Mouse (Mus musculus) layer of hippocampus, postnatal 36 days (tissue): Measurements from ENCODE around the gene Cmtm4. TPM values are rescaled to one million over a fixed set of nuclear protein-coding genes. Genes with fewer than 3 reads are reported as not detected.

Experiments
- DNase-seq, 2 experiments: peaks; one replicate each; pipeline ENCODE4 v3.0.0; 2022
- total RNA-seq, 2 experiments: library from RNA; stranded (reverse); gene quantifications; 2 replicates each; pipeline ENCODE4 v1.2.3; 2021

Cmtm4 gene
- total RNA-seq, 2 experiments from 2014 or later, result 59.5 to 62.7 TPM

DNA sequence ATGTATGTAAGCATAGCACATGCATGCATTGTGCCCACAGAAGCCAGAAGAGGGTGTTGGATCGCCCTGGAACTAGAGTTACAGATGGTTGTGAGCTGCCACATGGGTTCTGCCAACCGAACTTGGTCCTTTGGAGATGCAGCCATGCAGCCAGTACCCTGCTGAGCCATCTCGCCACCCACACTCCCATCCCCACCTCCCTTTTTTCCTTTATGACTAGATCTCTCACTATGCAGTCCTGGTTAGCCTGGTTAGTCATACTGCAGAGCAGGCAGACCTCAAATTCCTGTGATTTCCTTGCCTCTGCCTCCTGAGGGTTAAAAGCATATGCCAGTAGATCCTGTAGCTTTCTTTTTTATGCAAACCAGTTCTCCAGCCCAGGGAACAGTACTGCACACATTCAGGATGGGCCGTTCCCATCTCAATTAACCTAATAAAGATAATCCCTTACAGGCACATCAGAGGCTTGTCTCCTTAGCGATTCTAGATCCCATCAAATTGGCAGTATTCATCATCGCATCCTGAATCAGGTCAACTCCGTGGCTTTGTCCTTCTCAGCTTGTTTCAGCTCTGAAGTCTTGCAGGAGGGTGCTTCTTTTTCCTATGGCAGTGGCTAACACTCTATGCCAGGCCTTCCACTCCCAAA, 15.1 kb upstream of the Cmtm4 start:
- peak in 1 of 2 experiments; percentile 26 for DNase-seq

DNA sequence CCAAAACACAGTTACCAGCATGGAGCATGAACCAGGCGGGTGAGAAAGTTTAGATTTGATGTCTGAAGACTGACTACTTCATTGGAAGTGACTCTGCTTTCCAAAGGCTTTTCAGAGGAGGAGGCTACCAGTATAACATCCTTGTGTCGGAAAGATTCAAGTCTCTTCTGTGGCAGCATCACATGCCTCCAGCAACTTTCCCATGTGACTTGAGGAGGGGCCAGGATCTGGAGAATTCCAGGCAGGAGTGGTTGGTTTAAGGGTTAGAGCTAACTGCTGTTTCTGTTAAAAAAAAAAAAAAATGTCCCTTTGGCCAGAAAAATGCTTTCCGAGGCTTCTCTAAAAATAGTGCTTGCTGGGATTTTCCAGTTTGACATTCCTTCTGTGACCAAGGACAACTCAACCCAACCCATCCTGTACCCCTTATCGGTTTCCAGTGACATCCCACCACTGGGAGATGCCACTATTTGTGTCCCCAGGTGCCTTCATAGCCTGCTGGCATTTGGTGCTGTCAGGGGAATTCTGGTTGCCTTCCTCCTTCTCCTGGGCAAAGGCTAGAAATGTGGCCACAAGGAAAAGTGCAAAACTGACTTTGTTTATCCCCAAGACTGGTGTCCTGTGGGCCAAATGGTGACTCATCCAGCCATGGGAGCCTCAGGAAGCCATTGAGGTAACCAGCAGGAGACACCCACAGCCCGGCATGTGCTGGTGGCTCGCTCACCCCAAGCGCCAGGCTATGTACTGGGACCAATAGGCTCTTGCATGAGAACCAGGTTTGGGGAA, 12.9 kb upstream of the Cmtm4 start:
- DNase-seq, result no peak

DNA sequence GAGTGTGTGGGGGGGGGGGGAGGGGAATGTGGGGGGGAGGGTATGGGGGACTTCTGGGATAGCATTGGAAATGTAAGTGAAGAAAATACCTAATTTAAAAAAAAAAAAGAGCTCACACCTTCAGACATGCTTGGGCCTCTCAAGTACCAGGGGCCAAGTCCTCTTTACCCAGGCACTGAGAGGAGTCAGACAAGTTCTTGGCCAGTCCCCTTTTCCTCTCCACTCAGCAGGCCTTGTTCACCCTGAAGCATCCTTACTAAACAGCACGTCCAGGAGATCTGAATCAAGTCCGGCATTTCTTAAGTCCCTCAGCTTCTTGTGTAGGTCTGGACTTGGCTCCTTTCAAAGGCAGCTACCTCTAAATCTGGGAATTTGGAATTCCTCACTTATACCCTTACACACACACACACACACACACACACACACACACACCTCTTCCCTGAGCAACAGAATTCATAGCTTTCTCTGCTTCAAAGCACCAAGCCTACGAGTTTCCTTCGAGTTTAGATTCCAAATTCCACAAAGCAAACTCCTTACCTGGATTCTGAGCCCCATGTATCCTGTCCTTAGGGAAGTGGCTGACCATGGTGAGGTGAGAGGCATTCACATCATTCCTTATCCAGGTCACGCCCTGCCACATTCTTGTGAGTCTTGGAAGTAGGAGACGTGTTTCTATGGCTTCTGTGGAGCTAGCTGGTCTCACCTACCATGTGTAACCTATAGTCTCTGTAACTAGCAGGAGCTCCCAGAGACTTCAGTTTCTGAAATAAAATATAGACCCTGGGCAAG, 10.9 kb upstream of the Cmtm4 start:
- DNase-seq, result no peak

DNA sequence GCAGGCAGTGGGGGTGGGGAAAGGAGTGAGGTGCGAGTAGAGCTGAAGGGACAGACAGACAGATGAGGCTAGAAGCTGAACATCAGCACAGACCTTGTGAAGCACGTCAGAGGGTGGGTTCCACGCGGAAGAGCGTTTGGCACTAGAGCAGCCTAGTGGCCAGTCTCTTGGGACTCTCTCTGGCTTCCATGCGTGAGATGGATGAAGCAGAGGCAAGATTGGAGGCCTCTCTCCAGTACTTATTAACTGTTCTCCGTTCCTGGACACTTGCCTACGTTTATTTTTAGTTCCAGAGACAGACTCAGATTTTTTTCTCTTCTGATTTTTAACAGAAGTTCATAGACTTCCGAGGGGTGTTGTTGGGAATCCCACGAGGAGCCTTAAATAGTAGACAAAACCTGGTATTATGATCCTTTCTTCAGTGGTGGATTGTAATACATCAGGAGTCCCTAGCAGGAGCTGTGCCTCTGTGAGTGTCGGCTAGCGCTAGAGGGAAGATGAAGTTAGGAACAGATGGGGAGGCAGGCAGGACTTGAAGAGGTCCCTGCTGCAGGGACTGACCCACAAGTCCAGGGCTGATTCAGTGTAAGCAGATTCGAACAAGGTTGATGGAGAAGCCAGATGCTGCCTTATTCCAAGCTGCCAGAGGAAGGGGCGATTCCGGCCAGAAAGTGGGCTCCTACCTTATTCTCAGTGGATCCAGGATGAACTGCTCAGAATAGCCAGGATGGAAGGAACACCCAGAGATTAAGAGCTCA, 10.0 kb upstream of the Cmtm4 start:
- DNase-seq, result no peak

DNA sequence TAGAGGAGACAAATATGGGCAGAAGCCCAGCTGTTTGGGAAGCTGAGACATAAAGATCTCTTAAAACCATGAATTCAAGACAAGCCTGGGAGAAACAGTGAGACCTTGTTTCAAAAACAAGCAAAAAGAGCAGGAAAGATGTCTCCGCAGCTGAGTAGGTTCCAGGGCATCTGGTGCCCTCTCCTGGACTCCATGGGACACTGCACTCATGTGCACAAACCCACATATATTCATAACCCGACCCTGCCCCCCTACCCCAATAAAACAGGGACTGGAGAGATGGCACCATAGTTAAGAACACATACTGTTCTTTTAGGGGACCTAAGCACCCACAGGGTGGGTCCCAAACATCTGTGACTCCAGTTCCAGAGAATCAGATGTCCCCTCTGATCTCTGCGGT, 8.0 kb upstream of the Cmtm4 start:
- DNase-seq, result no peak

DNA sequence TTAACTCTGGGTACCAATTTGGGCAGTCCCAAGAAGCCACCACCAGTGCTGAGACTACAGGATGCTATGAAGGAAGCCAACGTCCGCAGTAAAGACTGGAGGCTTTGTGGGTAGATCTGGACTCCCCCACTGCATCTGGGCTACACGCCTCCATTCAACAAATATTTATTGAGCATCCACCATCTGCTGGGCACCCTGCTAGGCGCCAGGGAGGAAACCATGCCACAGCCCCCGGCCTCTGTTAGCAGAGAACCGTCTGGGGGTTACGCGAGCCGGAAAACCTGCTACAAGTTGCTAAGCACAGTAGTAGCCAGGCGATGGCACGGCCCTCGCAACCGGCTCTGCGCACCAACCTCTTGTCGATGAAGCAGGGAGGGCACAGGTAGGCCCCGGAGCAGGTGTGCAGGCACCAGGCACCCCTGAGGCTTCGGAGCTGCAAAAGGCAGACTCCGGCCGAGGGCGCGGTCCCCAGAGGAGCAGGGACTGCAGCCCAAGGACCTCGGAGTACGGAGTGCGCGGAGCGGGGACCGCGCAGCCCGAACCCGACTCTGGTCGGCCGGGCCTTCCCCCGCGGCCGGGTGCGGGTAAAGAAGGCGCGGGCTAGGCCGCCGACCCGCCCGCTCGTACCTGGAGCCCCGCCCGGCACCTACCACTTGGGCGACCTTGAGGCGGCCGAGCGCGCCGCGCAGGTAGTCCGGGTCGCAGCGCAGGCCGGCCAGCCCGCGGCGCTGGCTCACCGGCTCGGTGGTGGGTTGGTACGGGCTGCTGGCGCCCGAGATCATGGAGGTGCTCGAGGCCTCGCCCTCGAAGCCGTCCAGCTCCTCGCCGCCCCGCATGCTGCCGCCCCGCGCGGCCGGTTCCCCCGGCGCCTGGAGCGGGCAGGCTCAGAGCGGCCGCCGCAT, 555 bp downstream of the Cmtm4 start:
- peak; percentile 45 to 59 for DNase-seq

DNA sequence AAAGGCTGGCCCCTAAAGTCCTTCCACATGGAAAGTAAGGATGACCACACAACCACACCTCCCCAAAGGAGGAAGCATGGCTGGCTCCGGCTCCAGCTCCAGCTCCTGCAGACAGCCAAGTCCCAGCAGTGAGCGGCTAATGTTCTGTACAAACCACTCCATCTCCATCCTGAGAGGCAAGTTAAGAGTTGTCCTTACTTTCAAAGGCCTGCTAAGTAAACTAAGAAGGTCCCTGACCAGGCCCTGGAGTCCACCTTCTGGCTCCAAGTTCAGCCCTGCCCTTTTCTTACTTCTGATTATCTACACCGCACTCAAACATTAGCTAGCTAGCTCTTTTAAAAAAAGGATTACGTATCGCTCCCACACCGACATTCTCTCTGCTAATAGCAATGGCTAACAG, 1.8 kb downstream of the Cmtm4 start:
- no peak for DNase-seq

DNA sequence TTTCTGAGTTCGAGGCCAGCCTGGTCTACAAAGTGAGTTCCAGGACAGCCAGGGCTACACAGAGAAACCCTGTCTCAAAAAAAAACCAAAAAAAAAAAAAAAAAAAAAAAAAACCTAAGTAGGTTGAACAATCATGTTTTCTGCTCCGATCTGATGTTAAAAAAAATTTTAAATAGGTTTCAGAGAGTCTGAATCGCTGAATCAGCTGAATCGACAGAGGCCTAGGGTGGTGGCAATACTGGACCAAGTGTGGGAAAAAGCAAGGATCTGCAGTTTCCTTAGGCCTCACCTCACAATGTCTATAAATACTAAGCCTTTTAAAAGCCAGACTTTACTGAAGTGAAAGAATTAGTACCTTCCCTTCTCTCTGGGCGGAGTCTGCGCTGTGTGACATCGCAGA, 2.5 kb downstream of the Cmtm4 start:
- no peak for DNase-seq

DNA sequence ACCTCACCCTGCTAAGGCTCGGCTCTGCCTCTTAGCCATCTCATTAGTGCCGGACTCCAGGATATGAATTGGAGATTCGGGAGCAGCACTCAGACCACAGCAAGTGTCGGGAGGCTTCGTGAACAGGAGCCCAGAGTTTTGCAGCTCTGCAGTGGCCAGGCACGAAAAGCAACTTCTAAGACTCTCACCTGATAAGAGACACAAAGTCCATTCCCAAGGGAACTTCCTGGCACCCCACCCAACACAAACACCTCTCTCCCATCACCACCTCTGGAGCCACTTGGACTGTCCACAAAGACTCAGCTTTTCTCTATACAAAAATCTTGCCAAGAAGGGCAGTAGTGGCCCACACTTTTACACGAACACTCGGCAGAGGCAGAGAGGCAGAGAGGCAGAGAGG, 5.4 kb downstream of the Cmtm4 start:
- DNase-seq, result no peak

DNA sequence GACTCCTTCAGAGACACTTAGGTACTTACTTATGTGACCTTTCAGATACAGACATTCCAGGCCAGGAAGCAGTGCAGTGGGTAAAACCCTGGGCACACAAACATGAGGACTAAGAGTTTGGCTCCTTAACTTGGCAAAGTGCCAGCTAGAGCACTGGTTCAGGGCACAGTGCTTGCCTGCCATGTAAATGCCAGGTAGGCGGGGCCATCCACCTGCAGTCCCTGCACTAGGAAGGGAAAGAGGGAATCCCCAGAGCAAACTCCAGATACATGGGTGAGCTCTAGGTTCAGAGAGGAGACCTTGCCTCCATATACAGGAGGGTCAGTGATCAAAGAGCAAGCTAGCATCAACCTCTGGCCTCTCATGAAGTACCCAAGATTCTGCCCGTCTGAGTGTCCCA, 7.6 kb downstream of the Cmtm4 start:
- DNase-seq, result no peak

DNA sequence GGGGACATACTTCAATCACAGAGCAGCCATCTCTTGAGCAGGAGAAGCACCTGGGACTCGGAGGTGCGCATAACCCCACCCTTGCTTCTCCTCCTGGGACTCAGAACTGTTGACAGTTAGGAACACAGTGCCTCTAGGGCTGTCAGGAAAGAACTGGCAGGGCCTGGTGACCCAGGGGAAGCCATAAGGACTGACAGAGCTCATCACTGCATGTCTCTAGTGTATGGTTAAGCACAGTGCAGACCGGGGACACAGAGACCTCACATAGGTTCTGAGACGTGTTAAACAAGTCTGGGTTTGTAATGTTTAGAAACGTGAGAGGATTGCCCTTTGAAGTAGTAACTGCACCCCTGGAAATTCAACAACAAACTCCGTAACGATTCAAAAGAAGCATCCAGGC, 8.1 kb downstream of the Cmtm4 start:
- DNase-seq, result no peak

DNA sequence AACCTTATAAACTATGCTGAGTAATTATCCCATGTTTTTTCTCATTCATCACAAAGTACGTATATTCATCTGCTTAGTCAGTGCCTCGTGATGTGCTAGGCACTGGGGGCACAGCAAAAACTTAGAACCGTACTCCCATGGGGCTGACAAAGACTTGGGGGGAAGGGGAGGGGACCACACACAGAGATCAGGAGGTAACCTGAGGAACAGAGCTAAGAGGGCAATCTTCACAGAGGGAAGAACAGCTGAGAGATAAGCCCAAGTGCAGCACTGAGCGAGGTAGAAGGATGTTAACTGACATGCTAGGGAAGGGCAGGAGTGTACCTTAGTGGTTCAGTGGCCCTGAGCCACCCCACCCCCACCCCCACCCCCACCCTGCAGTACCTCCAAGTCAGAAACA, 8.9 kb downstream of the Cmtm4 start:
- no peak for DNase-seq

DNA sequence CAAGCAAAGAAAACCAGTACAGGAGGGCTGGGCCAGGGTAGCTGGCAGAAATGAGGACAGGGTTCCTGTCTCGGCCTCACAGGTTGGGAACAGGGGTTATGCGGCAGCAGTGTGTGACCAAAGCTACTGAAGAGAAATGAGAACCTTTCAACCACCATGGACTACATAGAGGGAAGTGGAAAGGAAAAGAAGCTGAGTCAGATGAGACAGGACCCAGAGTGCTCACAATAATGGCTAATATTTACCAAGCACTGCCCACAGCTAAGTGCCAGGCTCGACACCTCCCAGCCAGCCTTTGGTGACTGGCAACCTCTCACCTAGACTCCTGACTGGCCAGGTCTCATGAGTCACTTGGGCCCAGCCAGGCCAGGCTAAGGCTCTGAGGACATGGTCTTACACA, 11.6 kb downstream of the Cmtm4 start:
- DNase-seq, result no peak

DNA sequence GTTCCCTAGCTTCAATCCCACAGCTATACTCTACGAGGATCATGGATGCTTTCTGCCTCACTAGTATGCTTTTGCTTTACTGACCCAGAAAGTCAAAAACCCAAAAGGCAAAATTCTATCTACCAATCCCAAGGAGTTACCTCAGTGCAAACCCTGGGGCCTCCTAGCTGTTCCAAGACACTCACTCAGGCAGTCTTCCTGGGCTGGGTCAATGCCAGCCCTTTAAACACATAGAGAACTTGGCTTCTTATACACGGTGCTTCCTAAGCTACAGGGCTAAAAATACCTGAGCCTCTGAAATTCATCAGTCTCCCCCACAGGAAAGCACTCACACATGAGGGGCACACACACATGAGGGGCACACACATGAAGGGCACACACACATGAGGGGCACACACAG, 12.3 kb downstream of the Cmtm4 start:
- no peak for DNase-seq

DNA sequence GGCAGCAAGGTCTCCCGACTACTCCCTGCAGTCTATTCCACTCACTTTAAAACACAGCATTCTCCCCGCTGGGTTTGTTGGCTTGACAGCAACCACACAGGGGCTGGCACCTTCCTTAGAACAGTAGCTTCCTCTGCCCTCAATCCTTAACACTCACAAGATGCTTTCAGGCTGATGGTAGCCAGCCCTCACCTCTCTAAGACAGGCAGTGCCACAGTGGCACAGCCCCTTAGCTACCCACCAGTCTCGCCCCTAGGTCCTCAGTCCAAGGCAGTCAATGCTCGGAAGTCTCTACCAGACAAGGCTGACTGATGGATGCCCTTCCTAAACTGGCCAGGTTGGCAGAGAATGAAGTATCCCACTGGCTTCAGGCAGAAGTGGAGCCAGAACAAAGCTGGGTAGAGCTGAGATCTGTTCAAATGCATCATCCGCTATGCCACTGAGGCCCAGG, 14.6 kb downstream of the Cmtm4 start:
- no peak for DNase-seq

DNA sequence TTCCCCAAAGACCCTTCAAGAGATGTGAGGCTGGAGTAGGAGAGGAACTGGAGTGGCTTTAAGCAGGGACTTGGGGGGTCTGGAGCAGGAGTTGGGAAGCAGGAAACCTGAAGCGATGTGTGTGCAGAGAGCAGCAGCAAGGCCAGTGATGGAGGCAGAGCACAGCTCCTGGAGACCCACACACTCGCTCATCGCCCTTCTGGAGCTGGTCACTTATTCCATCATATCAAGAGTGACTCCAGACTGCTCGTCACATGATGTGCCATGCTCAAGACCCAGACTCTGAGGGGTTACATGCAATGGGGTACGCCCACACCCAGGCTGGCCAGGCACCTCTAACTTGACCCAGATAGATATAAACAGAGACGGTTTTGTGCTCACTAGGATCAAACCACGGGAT, 15.3 kb downstream of the Cmtm4 start:
- DNase-seq, result no peak

DNA sequence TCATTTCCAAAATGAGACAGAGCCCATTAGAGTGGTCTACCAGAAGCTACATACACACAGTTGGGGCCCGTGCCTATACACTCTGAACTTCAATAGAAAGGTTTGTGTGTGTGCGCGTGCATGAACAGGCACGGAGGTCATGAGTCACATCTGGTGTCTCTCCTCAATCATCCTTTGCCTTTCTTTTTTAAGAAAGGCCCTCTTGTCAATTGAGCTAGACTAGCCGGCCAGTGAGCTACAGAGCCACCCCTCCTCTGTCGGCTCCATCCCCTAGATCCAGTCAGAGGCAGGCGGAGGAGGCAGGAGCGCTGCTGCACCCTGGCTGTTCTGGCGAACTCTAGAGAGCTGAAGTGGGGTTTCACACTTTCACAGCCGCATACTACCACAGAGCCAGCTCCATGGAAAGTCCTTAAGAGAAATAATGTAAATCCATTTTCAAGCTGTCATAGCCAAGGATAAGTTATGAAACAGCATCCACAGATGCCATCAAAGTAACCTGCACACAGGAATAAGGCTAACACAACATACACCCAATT, 16.2 kb downstream of the Cmtm4 start:
- DNase-seq, result no peak

DNA sequence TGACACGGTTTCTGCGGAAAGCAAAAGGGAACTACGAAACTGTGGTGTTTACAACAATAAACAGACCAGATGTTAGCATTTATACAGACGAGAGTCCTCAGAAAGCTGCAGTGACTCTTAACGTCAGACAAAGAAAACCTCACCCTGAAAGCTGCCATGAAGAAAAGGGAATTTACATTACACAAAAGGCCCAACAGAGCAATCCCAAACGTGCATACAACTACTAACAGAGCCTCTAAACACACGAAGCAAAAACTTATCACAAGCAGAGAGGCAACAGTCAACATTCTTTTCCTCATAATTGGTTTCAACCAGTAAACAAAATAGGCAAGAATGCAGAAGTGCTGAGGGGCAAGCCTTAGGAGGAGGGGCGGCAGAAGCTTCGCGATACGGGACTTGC, 18.9 kb downstream of the Cmtm4 start:
- no peak for DNase-seq

DNA sequence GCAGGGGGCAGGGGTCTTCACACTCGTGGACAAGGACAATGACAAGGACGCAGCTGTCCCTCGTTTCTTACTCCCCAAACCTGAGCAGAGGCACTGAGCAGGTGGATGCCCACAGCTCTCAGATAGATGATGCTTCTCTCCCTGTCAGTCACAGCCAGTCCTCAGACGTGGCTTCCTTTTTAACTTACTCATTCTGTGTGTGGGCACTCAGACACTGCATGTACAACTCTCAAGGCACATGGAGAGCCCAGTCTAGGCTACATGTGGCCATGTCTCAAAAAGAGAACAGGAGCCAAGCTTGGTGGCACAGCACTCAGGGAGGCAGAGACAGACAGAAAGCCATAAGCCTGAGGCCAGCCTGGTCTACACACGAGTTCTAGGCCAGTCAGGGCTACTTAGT, 19.6 kb downstream of the Cmtm4 start:
- no peak for DNase-seq

DNA sequence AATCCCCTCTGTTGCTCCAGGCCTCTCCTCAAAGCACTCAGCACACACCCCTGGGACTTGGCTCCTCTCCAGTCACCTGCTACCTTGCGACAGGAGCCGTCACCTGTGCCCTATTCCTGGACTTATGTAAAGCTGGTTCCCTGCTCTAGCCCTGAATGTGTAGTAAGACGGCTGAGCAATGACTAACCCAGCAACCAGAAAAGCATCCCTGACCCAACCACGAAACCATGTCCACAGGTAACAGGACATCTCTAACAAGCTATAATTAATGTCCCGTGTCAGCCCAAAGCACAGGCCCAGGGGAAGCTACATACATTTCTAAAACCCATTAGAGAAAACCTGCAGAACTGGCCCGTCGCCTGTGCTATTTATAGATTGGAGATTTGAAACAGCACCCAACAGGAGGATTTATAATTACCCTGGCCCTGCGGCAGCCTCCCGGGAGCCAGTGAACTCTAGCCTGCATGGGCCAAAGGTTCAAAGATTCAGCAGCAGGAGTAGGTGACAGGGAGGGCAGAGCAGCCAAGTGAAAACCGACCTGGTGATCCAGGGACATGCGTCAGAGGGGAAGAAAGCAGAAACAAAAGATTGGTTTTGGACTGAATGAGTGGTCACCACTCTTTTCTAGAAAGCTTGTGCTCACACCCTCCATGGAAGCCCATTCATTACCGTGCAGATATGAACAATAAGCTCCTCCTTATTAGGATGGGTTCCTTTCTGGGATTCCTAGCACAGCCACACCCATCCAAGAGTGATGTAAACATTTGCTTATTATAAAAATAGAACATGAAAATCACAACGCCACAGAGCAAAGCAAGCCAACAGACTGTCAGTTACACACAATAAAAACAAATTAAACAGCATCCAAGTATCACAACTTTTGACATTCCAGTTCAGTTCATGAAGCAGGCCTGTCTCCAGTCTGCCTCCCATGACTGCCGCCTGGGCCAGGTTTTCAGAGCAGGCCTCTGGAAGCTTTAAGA, 20.5 kb downstream of the Cmtm4 start:
- no peak for DNase-seq
